Mouse (Mus musculus) left cerebral cortex, adult 8-10 months (tissue): ENCODE data around the gene Zfp629. TPM values are rescaled to one million over a fixed set of nuclear protein-coding genes. Genes with fewer than 3 reads are reported as not detected.

ENCODE experiments used
- DNase-seq, 2 experiments: peaks; one replicate each; pipeline ENCODE4 v3.0.0; 2022; ENCODE audit warnings: low spot score in 2 of 2
- total RNA-seq, 4 experiments: library from RNA; stranded (reverse); gene quantifications; 2 replicates each; pipeline ENCODE4 v1.2.4; 2022

Zfp629 gene
- total RNA-seq, 4 experiments from 2014 or later, result 19.3 to 29.3 (median 21.9) TPM

- no peak for DNase-seq
Observed at GRCm38 (mm10) chr7:127564381-127565150, 51.0 kb downstream of the Zfp629 start.

GRCm38 (mm10) chr7:127561340-127561858 is 54.2 kb downstream of the Zfp629 start, which contains the start of gene Tmem265:
Tmem265 (plus strand) TSS chr7:127561390.
- no peak for DNase-seq

GRCm38 (mm10) chr7:127560580-127560979 is 55.0 kb downstream of the Zfp629 start:
- no peak for DNase-seq

Other genes starting within 250 kb of the Zfp629 start
- gene Zfp747, start 239.7 kb downstream of the Zfp629 start, total RNA-seq, result 1 to 10 TPM; 6.6 to 8.8 (median 8.1) TPM
- gene 9130019O22Rik, start 228.6 kb downstream of the Zfp629 start, total RNA-seq, result 1 to 10 TPM; 3.1 to 5.3 (median 4.2) TPM
- gene E430018J23Rik, start 222.2 kb downstream of the Zfp629 start, total RNA-seq, result 10 to 100 TPM in 1 of 4 experiments, 1 to 10 TPM in 3; 6.5 to 10.3 (median 8.0) TPM
- 1 to 10 TPM; 6.1 to 6.7 (median 6.6) TPM for gene Zfp764, start 209.0 kb downstream of the Zfp629 start, total RNA-seq
- 10 to 100 TPM; 13.3 to 18.0 (median 16.5) TPM for gene Zfp688, start 193.7 kb downstream of the Zfp629 start, total RNA-seq
- gene Zfp689, start 166.6 kb downstream of the Zfp629 start, total RNA-seq, result 1 to 10 TPM; 5.1 to 6.1 (median 5.9) TPM
- gene Prr14, start 156.2 kb downstream of the Zfp629 start, total RNA-seq, result 10 to 100 TPM; 29.6 to 35.2 (median 30.4) TPM
- 10 to 100 TPM; 47.1 to 55.2 (median 51.7) TPM for gene Fbrs, start 136.6 kb downstream of the Zfp629 start, total RNA-seq
- 100 to 1,000 TPM; 112 to 117 (median 115) TPM for gene Srcap, start 103.8 kb downstream of the Zfp629 start, total RNA-seq
- 10 to 100 TPM; 11.1 to 12.3 (median 11.5) TPM for gene Gm42715, start 96.2 kb downstream of the Zfp629 start, total RNA-seq
- 1 to 10 TPM in 2 of 4 experiments, under 1 TPM in 1, not detected in 1; 1.00 to 1.3 (median 1.0) TPM for gene Tmem265, start 54.4 kb downstream of the Zfp629 start, total RNA-seq
- 10 to 100 TPM; 74.2 to 85.4 (median 81.9) TPM for gene Phkg2, start 42.5 kb downstream of the Zfp629 start, total RNA-seq
- gene Ccdc189, start 27.2 kb downstream of the Zfp629 start, total RNA-seq, result 10 to 100 TPM in 2 of 4 experiments, 1 to 10 TPM in 2; 7.4 to 10.5 (median 10.0) TPM
- gene Rnf40, start 27.0 kb downstream of the Zfp629 start, total RNA-seq, result 10 to 100 TPM; 57.1 to 68.5 (median 67.5) TPM
- 10 to 100 TPM; 31.4 to 49.5 (median 43.6) TPM for gene Bcl7c, start 93.1 kb upstream of the Zfp629 start, total RNA-seq
- 1 to 10 TPM; 3.1 to 6.9 (median 4.2) TPM for gene Ctf1, start 96.9 kb upstream of the Zfp629 start, total RNA-seq
- not detected for gene Ctf2, start 116.4 kb upstream of the Zfp629 start, total RNA-seq
- 10 to 100 TPM; 59.3 to 68.5 (median 63.5) TPM for gene Fbxl19, start 128.7 kb upstream of the Zfp629 start, total RNA-seq
- 10 to 100 TPM; 18.0 to 22.2 (median 19.5) TPM for gene Orai3, start 154.0 kb upstream of the Zfp629 start, total RNA-seq
- 10 to 100 TPM; 44.7 to 48.4 (median 46.9) TPM for gene Setd1a, start 160.9 kb upstream of the Zfp629 start, total RNA-seq
- gene Gm49388, start 169.8 kb upstream of the Zfp629 start, total RNA-seq, result 1 to 10 TPM; 3.9 to 6.2 (median 4.6) TPM
- 1 to 10 TPM; 4.2 to 9.7 (median 4.6) TPM for gene Hsd3b7, start 184.8 kb upstream of the Zfp629 start, total RNA-seq
- 10 to 100 TPM; 62.3 to 96.9 (median 71.2) TPM for gene Stx4a, start 208.5 kb upstream of the Zfp629 start, total RNA-seq
- gene Stx1b, start 208.8 kb upstream of the Zfp629 start, total RNA-seq, result 100 to 1,000 TPM; 444 to 479 (median 451) TPM